Mouse (Mus musculus) erythroblast, adult 5-6 weeks (primary cell): Measurements from ENCODE around the gene Fhit. TPM values are rescaled to one million over a fixed set of nuclear protein-coding genes. Genes with fewer than 3 reads are reported as not detected.
"Not testable (repeated sequence)": the region's sequence is repeated elsewhere in the genome, so short reads cannot be mapped to it uniquely, and the experiment has no call there.

ENCODE experiments used
- ATAC-seq: replicated peaks from 2 replicates; pipeline ENCODE4 v1.8.0; 2016; ENCODE audit warnings: moderate number of reproducible peaks, mild to moderate bottlenecking, moderate TSS enrichment, inconsistent platforms; ENCODE audit not compliant: poor library complexity, low FRiP score, severe bottlenecking
- total RNA-seq, 2 experiments: library from RNA; stranded (forward) in 1 of 2; stranded (reverse) in 1 of 2; fragments of 150-400 nt in 1 of 2; fragments of 200-764, 138-1000 nt in 1 of 2; gene quantifications; 2 replicates each; pipeline versions ENCODE4 v1.2.3 to v1.2.4; 2015 to 2017; ENCODE audit warnings: low replicate concordance in 2 of 2

Gene Fhit
- total RNA-seq, 2 experiments from 2014 or later: 8.3 TPM; not detected in 1

- ATAC-seq: no peak
These were observed 220.2 kb downstream of the Fhit start for GRCm38 (mm10) chr14:10941647-10942046.

- ATAC-seq: no peak
These were observed 228.2 kb downstream of the Fhit start for GRCm38 (mm10) chr14:10933667-10934066.

GRCm38 (mm10) chr14:10917893-10918803 lies 243.7 kb downstream of the Fhit start:
- ATAC-seq: no peak

GRCm38 (mm10) chr14:10908011-10908410 lies 253.8 kb downstream of the Fhit start:
- ATAC-seq: no peak

- no peak for ATAC-seq
These were observed 279.1 kb downstream of the Fhit start for GRCm38 (mm10) chr14:10882759-10883158.

GRCm38 (mm10) chr14:10880749-10881148 lies 281.1 kb downstream of the Fhit start:
- ATAC-seq: no peak

- no peak for ATAC-seq
These were observed 287.1 kb downstream of the Fhit start for GRCm38 (mm10) chr14:10874595-10875372.

- no peak for ATAC-seq
These were observed 304.2 kb downstream of the Fhit start for GRCm38 (mm10) chr14:10857606-10858005.

GRCm38 (mm10) chr14:10851936-10852335 lies 309.9 kb downstream of the Fhit start:
- ATAC-seq: no peak

GRCm38 (mm10) chr14:10836001-10836400 lies 325.8 kb downstream of the Fhit start:
- no peak for ATAC-seq

GRCm38 (mm10) chr14:10824819-10825218 lies 337.0 kb downstream of the Fhit start:
- no peak for ATAC-seq

GRCm38 (mm10) chr14:10813551-10813950 lies 348.3 kb downstream of the Fhit start:
- no peak for ATAC-seq

GRCm38 (mm10) chr14:10798489-10799180 lies 363.2 kb downstream of the Fhit start:
- no peak for ATAC-seq

- ATAC-seq: no peak
These were observed 364.2 kb downstream of the Fhit start for GRCm38 (mm10) chr14:10797595-10797994.

- no peak for ATAC-seq
These were observed 366.2 kb downstream of the Fhit start for GRCm38 (mm10) chr14:10795498-10796075.

- ATAC-seq: no peak
These were observed 377.9 kb downstream of the Fhit start for GRCm38 (mm10) chr14:10783929-10784328.

- no peak for ATAC-seq
These were observed 383.1 kb downstream of the Fhit start for GRCm38 (mm10) chr14:10778721-10779120.

- ATAC-seq: not testable (repeated sequence)
These were observed 407.0 kb downstream of the Fhit start for GRCm38 (mm10) chr14:10754883-10755282.

- no peak for ATAC-seq
These were observed 423.8 kb downstream of the Fhit start for GRCm38 (mm10) chr14:10738076-10738475.

- ATAC-seq: no peak
These were observed 439.3 kb downstream of the Fhit start for GRCm38 (mm10) chr14:10722525-10722924.
